Mouse (Mus musculus): ENCODE measurements around the gene Adtrp. TPM values are rescaled to one million over a fixed set of nuclear protein-coding genes. Genes with fewer than 3 reads are reported as not detected.

Gene Adtrp
- polyA plus RNA-seq (2015; fragmentation: Nextera tagmentation; extraction: Ambion mirVana) = 1.3 and 1.8 TPM in 2 replicates

GRCm38 (mm10) chr13:41847516-41848126, at the start of gene Adtrp:
Gene Adtrp (minus strand): TSS chr13:41847684.
- Histone ChIP-seq H3K4me2 (replicated peaks) (no peak within 1 kb of the TSS), H3K27me3 (no peaks in the 10 kb centered on the region), H3K9ac (no peak within 1 kb of the TSS), H3K4me1 (0 out of 2 replicates have a peak, but pooled peaks cover 4% of the 10 kb centered on the region), H3K9me3 (no peaks in the 10 kb centered on the region), H3K4me3 (no peak within 1 kb of the TSS), H3K36me3 (no peaks in the 10 kb centered on the region), H3K27ac (no peak within 1 kb of the TSS)
- 75% methylated on average over 11 of the region's 11 CpGs for WGBS
- ATAC-seq (ENCODE audit: low FRiP score, low read depth) = no peak

GRCm38 (mm10) chr13:41892016-41892415, 44.5 kb upstream of the Adtrp start:
- H3K9me3 ChIP-seq = no peaks in the 10 kb centered on the region; the same call in 1 of the 2 replicates
- H3K27ac ChIP-seq = no peak overlapping the region
- no peaks in the 10 kb centered on the region for H3K36me3 ChIP-seq
- H3K27me3 ChIP-seq = no peaks in the 10 kb centered on the region
- no peak overlapping the region for H3K4me3 ChIP-seq
- 90% methylated on average over 12 of the region's 12 CpGs for WGBS
- H3K9ac ChIP-seq = no peak overlapping the region
- no peak for ATAC-seq (ENCODE audit: low FRiP score, low read depth)
- no peak overlapping the region for H3K4me2 ChIP-seq (replicated peaks)
- no peaks in the 10 kb centered on the region for H3K4me1 ChIP-seq

GRCm38 (mm10) chr13:41890618-41891017, 43.1 kb upstream of the Adtrp start:
- H3K27ac ChIP-seq = no peak overlapping the region
- ATAC-seq (ENCODE audit: low FRiP score, low read depth) = no peak
- no peaks in the 10 kb centered on the region; the same call in 1 of the 2 replicates for H3K9me3 ChIP-seq
- H3K27me3 ChIP-seq = no peaks in the 10 kb centered on the region
- H3K4me2 ChIP-seq (replicated peaks) = no peak overlapping the region
- H3K4me3 ChIP-seq = no peak overlapping the region
- no peak overlapping the region for H3K9ac ChIP-seq
- no peaks in the 10 kb centered on the region for H3K36me3 ChIP-seq
- WGBS = 72% methylated on average over 4 of the region's 4 CpGs
- H3K4me1 ChIP-seq = no peaks in the 10 kb centered on the region

- Histone ChIP-seq H3K4me1 (no peaks in the 10 kb centered on the region), H3K4me3 (no peak overlapping the region), H3K27me3 (no peaks in the 10 kb centered on the region), H3K9ac (no peak overlapping the region), H3K9me3 (no peaks in the 10 kb centered on the region; the same call in 1 of the 2 replicates), H3K36me3 (no peaks in the 10 kb centered on the region), H3K27ac (no peak overlapping the region), H3K4me2 (replicated peaks) (no peak overlapping the region)
- no peak for ATAC-seq (ENCODE audit: low FRiP score, low read depth)
- 82% methylated on average over 2 of the region's 2 CpGs for WGBS
Observed at GRCm38 (mm10) chr13:41890111-41890600, 42.7 kb upstream of the Adtrp start.

GRCm38 (mm10) chr13:41888644-41889043, 41.2 kb upstream of the Adtrp start:
- Histone ChIP-seq H3K36me3 (no peaks in the 10 kb centered on the region), H3K9me3 (no peaks in the 10 kb centered on the region; the same call in 1 of the 2 replicates), H3K4me3 (no peak overlapping the region), H3K9ac (no peak overlapping the region), H3K27me3 (no peaks in the 10 kb centered on the region), H3K4me1 (no peaks in the 10 kb centered on the region), H3K27ac (no peak overlapping the region), H3K4me2 (replicated peaks) (no peak overlapping the region)
- 77% methylated on average over 2 of the region's 2 CpGs for WGBS
- ATAC-seq (ENCODE audit: low FRiP score, low read depth) = no peak

- Histone ChIP-seq H3K27me3 (no peaks in the 10 kb centered on the region), H3K4me2 (replicated peaks) (no peak overlapping the region), H3K9me3 (no peaks in the 10 kb centered on the region), H3K4me1 (peaks cover 5% of the 10 kb centered on the region; the same call in 1 of the 2 replicates), H3K27ac (no peak overlapping the region), H3K36me3 (no peaks in the 10 kb centered on the region), H3K4me3 (no peak overlapping the region), H3K9ac (no peak overlapping the region)
- 86% methylated on average over 4 of the region's 4 CpGs for WGBS
- no peak for ATAC-seq (ENCODE audit: low FRiP score, low read depth)
Observed at GRCm38 (mm10) chr13:41886120-41886519, 38.6 kb upstream of the Adtrp start.

- Histone ChIP-seq H3K4me1 (peaks cover 5% of the 10 kb centered on the region; the same call in 1 of the 2 replicates), H3K9me3 (no peaks in the 10 kb centered on the region), H3K36me3 (no peaks in the 10 kb centered on the region), H3K27ac (no peak overlapping the region), H3K4me2 (replicated peaks) (no peak overlapping the region), H3K9ac (no peak overlapping the region), H3K4me3 (no peak overlapping the region), H3K27me3 (no peaks in the 10 kb centered on the region)
- WGBS = 76% methylated on average over 4 of the region's 4 CpGs
- ATAC-seq (ENCODE audit: low FRiP score, low read depth) = no peak
Observed at GRCm38 (mm10) chr13:41883665-41884291, 36.3 kb upstream of the Adtrp start.

GRCm38 (mm10) chr13:41881201-41881600, 33.7 kb upstream of the Adtrp start:
- Histone ChIP-seq H3K36me3 (no peaks in the 10 kb centered on the region), H3K9me3 (no peaks in the 10 kb centered on the region), H3K27me3 (no peaks in the 10 kb centered on the region), H3K4me2 (replicated peaks) (no peak overlapping the region), H3K4me1 (peaks cover 5% of the 10 kb centered on the region; the same call in 1 of the 2 replicates), H3K27ac (no peak overlapping the region), H3K4me3 (no peak overlapping the region), H3K9ac (no peak overlapping the region)
- 48% methylated on average over 2 of the region's 2 CpGs for WGBS
- no peak for ATAC-seq (ENCODE audit: low FRiP score, low read depth)

GRCm38 (mm10) chr13:41880525-41880924, 33.0 kb upstream of the Adtrp start:
- Histone ChIP-seq H3K4me1 (peaks cover 5% of the 10 kb centered on the region; the same call in 1 of the 2 replicates), H3K4me2 (replicated peaks) (no peak overlapping the region), H3K27me3 (no peaks in the 10 kb centered on the region), H3K9ac (no peak overlapping the region), H3K4me3 (no peak overlapping the region), H3K9me3 (no peaks in the 10 kb centered on the region), H3K27ac (no peak overlapping the region), H3K36me3 (no peaks in the 10 kb centered on the region)
- no peak for ATAC-seq (ENCODE audit: low FRiP score, low read depth)

- no peak overlapping the region for H3K4me3 ChIP-seq
- H3K4me2 ChIP-seq (replicated peaks) = peak overlapping the region; percentile 52
- H3K9me3 ChIP-seq = no peaks in the 10 kb centered on the region
- H3K4me1 ChIP-seq = peaks cover 16% of the 10 kb centered on the region
- ATAC-seq (ENCODE audit: low FRiP score, low read depth) = no peak
- no peaks in the 10 kb centered on the region for H3K36me3 ChIP-seq
- no peak overlapping the region for H3K9ac ChIP-seq
- H3K27ac ChIP-seq = no peak overlapping the region
- peaks cover 3% of the 10 kb centered on the region; the same call in 1 of the 2 replicates for H3K27me3 ChIP-seq
- 45% methylated on average over 7 of the region's 7 CpGs for WGBS
Observed at GRCm38 (mm10) chr13:41872686-41873085, 25.2 kb upstream of the Adtrp start.

GRCm38 (mm10) chr13:41872161-41872562, 24.7 kb upstream of the Adtrp start:
- H3K36me3 ChIP-seq = no peaks in the 10 kb centered on the region
- 7% methylated on average over 8 of the region's 8 CpGs for WGBS
- H3K27ac ChIP-seq = no peak overlapping the region
- H3K9ac ChIP-seq = no peak overlapping the region
- peaks cover 16% of the 10 kb centered on the region for H3K4me1 ChIP-seq
- peak; percentile 48; the same call in 1 of the 2 replicates for ATAC-seq (ENCODE audit: low FRiP score, low read depth)
- H3K4me3 ChIP-seq = no peak overlapping the region
- H3K9me3 ChIP-seq = no peaks in the 10 kb centered on the region
- peak overlapping the region; percentile 52 for H3K4me2 ChIP-seq (replicated peaks)
- peaks cover 3% of the 10 kb centered on the region; the same call in 1 of the 2 replicates for H3K27me3 ChIP-seq

GRCm38 (mm10) chr13:41867533-41867932, 20.0 kb upstream of the Adtrp start:
- ATAC-seq (ENCODE audit: low FRiP score, low read depth) = no peak

More at GRCm38 (mm10) chr13:41867533-41867932, 20.0 kb upstream of the Adtrp start:
- peaks cover 3% of the 10 kb centered on the region; the same call in 1 of the 2 replicates for H3K27me3 ChIP-seq
- H3K4me2 ChIP-seq (replicated peaks) = no peak overlapping the region
- no peaks in the 10 kb centered on the region for H3K36me3 ChIP-seq
- 96% methylated on average over 2 of the region's 2 CpGs for WGBS
- H3K27ac ChIP-seq = no peak overlapping the region
- no peaks in the 10 kb centered on the region for H3K9me3 ChIP-seq
- no peak overlapping the region for H3K9ac ChIP-seq
- no peak overlapping the region for H3K4me3 ChIP-seq
- H3K4me1 ChIP-seq = peaks cover 12% of the 10 kb centered on the region
